9 mouse cellular contexts compared by ENCODE assay signal in genomic region chr5:65242740-65243139, GRCm38 (mm10). TPM values are rescaled to one million over a fixed set of nuclear protein-coding genes. Genes with fewer than 3 reads are reported as not detected.
DNase-seq lines count a peak whose midpoint lies in the region; ATAC-seq and TF ChIP-seq lines count a peak whose summit lies in the region.
"Had no signal": no experiment of that assay in that cellular context is flagged by ENCODE, and none has a peak within 500 bp of the region (broad histone marks: within the 10 kb centered on the region; RNA-seq: fewer than 3 reads in every experiment).

No protein-coding gene starts in this region.

- ATAC-seq in CD4-positive, CD25-positive, alpha-beta regulatory T cell, adult 4 months: no peak

- DNase-seq in CD4-positive, CD25-positive, alpha-beta regulatory T cell, adult 2 months (ENCODE audit: low read depth, low spot score): peak; percentile 76
- peak in 1 of 2 experiments; percentile 62 for DNase-seq in layer of hippocampus, adult 2 months (ENCODE audit: low spot score in 2 of 2)
- no peak for DNase-seq in layer of hippocampus, adult 8-10 months (ENCODE audit: low spot score in 2 of 2)
- DNase-seq in MN1 (ENCODE audit: low spot score): peak; percentile 44
- peak; percentile 62 for DNase-seq in embryo, embryonic 11 days
- DNase-seq in lung, postnatal 10 days: peak; percentile 62
- DNase-seq in layer of hippocampus, adult 11-12 months (ENCODE audit: low spot score): no peak

- no peak overlapping the region for H3K4me3 ChIP-seq in layer of hippocampus, adult 2 months
- H3K4me3 ChIP-seq: neural tube, embryonic 13.5 days had no signal

- no peak overlapping the region for H3K27ac ChIP-seq in layer of hippocampus, adult 2 months
- H3K27ac ChIP-seq: neural tube, embryonic 13.5 days had no signal

- TF ChIP-seq CTCF in layer of hippocampus, adult 2 months (conservative IDR thresholded peaks at IDR 0.05): peak; percentile 73

RNA-seq across cellular contexts. Expression of gene Wdr19, which starts 43.2 kb away (rescaled TPM):
- polyA plus RNA-seq in CD4-positive, CD25-positive, alpha-beta regulatory T cell, adult 4 months (2017; shearing (Covaris generic)): 1 to 10 TPM; 2.7 to 4.9 TPM
- total RNA-seq in layer of hippocampus, adult 2 months (2021): 10 to 100 TPM; 22.9 to 23.7 TPM
- 10 to 100 TPM; 23.2 to 25.4 (median 24.1) TPM for total RNA-seq in layer of hippocampus, adult 8-10 months (2022)

Comparison
In these comparisons a context has a peak if more than half of its experiments do, and no peak if none do; other contexts are left out.
1. DNase-seq: peak in CD4-positive, CD25-positive, alpha-beta regulatory T cell, adult 2 months (single experiment), MN1 (single experiment), embryo, embryonic 11 days (single experiment) and lung, postnatal 10 days (single experiment); none in layer of hippocampus, adult 8-10 months (0 of 2) and layer of hippocampus, adult 11-12 months (single experiment).